Mouse (Mus musculus) inflammation-experienced regulatory T-cells (primary cell): Measurements from ENCODE around the gene Ahsa1. TPM values are rescaled to one million over a fixed set of nuclear protein-coding genes. Genes with fewer than 3 reads are reported as not detected.

ENCODE experiments used
- polyA plus RNA-seq, 2 experiments: library from polyadenylated mRNA; unstranded; fragments of 100-300 nt; shearing (Covaris generic); gene quantifications; one replicate each; pipeline ENCODE4 v1.2.1; 2017

Ahsa1 gene
- polyA plus RNA-seq: 100 to 1,000 TPM; 173 to 190 TPM

DNA sequence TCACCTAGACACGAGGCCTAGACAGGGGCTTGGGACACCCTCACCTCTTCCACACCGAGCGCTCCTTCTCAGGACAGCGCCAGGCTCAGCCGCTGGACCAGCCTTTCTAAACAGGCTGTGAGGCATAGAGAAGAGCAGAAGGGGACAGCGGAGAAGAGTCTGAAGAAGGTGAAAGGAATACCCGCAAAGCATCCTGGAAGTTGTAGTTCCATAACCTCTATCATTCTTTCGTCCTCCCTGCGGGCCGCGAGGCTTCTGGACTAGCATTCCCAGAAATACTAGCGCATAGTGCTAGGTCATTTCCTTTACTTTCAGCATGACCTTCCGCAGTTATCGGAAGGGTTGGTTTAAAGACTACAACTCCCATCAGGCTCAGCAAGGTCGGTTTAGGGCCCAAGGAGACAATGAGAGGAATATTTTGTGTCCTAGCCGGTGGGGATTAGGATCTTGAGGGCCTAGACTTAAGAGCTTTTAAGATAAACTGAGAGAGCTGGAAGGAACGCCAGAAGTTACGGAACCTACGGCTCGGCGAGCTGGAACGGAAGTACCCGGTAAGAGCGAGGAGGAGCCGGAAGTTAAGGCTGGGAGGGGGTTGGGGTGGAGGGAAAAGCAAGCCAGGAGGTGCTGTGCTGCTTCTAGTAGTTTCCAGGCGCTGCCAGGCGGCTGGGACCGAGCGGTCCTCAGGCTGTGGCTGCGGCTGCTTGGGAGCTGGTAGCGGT, at the start of gene Ahsa1, which contains the start of gene Vipas39:
Gene Ahsa1 (plus strand): TSS at position 372 of the 719 bp plus-strand sequence.
Gene Vipas39 (minus strand): TSS at position 149 of the 719 bp plus-strand sequence.

DNA sequence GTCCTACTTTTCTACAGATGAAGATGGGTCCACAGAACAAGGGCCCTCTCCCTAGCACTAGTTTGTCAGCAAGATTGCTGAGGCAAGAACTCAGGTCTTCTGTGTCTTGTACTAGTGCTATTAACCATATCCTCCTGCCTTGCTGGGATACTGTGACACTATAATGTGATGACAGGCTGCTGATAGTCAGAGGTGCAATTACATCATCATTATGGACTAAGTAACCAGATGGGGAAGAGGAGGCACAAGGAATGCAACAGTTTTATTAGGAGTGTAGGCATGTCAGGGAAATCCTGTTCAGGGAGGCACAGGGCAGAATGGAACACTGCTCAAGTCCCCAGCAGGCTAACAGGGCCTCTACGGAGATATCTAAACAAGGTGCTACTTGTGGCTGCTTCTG, 27.6 kb upstream of the Ahsa1 start, which contains the start of gene Noxred1:
Gene Noxred1 (minus strand): TSS at position 101 of the 400 bp plus-strand sequence.

DNA sequence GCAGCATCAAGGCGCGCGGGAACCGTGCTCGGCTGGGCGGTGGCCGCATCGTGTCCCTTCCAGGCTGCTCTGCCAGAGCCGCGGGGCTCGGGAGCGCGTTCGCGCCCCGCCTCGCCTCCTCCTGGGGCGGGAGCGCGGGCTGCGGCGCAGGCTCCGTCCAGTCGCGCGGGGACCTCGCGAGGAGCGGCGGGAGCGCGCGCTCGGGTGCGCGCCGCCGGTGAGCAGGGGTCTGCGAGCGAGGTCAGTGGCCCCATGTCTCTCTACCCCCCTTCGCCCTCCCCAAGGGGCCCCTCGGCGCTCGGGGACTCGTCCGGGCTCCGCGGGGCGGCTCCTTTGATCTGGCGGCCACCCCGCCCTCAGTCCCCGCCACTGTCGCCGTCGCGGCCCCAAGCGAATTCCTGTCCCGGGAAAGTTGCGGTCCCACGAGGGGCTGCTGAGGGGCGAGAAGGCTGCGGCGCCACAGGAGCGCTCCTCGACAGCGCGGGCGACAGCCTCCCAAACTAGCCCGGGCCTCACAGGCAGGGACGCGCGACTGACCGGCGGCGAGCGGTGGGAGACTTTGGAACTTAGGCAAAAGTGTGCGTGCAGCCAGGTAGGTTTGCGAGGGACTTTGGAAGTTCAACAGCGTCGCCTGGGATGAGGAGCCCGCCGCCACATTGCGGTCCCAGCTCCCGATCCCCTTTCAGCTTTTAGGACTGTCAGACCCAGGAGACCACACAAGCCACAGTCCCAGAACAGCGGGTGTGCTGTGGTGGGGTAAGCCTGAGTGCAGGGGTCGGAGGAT, 33.6 kb downstream of the Ahsa1 start, which contains the start of gene Ism2:
Gene Ism2 (minus strand): TSS at position 49 of the 784 bp plus-strand sequence.

Other genes with a start within 250 kb of the Ahsa1 start
- 1 to 10 TPM in 1 of 2 experiments, under 1 TPM in 1; 0.24 to 2.0 TPM for gene Tmem63c, start 245.1 kb upstream of the Ahsa1 start, polyA plus RNA-seq
- gene Ngb, start 163.9 kb upstream of the Ahsa1 start, polyA plus RNA-seq: under 1 TPM; 0.12 to 0.34 TPM
- 10 to 100 TPM in 1 of 2 experiments, 1 to 10 TPM in 1; 10.0 to 13.2 TPM for gene Gstz1, start 119.3 kb upstream of the Ahsa1 start, polyA plus RNA-seq
- 1 to 10 TPM; 2.6 to 5.4 TPM for gene Pomt2, start 118.5 kb upstream of the Ahsa1 start, polyA plus RNA-seq
- gene Samd15, start 66.8 kb upstream of the Ahsa1 start, polyA plus RNA-seq: 1 to 10 TPM; 3.9 to 4.4 TPM
- 1 to 10 TPM; 5.3 to 7.1 TPM for gene Tmed8, start 66.0 kb upstream of the Ahsa1 start, polyA plus RNA-seq
- 1 to 10 TPM in 1 of 2 experiments, under 1 TPM in 1; 0.54 to 2.1 TPM for gene Noxred1, start 27.7 kb upstream of the Ahsa1 start, polyA plus RNA-seq
- 10 to 100 TPM; 24.6 to 35.4 TPM for gene Vipas39, start 223 bp upstream of the Ahsa1 start, polyA plus RNA-seq
- gene Ism2, start 33.2 kb downstream of the Ahsa1 start, polyA plus RNA-seq: under 1 TPM in 1 of 2 experiments, not detected in 1; 0.29 TPM
- gene Sptlc2, start 121.9 kb downstream of the Ahsa1 start, polyA plus RNA-seq: 100 to 1,000 TPM; 146 to 161 TPM
- 10 to 100 TPM; 54.1 to 85.4 TPM for gene Slirp, start 177.4 kb downstream of the Ahsa1 start, polyA plus RNA-seq
- 10 to 100 TPM; 65.2 to 78.9 TPM for gene Alkbh1, start 177.5 kb downstream of the Ahsa1 start, polyA plus RNA-seq
- gene Snw1, start 205.8 kb downstream of the Ahsa1 start, polyA plus RNA-seq: 100 to 1,000 TPM; 160 to 197 TPM
- gene Gm5788, start 228.2 kb downstream of the Ahsa1 start, polyA plus RNA-seq: 1 to 10 TPM in 1 of 2 experiments, not detected in 1; 1.0 TPM
- gene Gm8300, start 247.8 kb downstream of the Ahsa1 start, polyA plus RNA-seq: 1 to 10 TPM in 1 of 2 experiments, under 1 TPM in 1; 0.28 to 2.2 TPM